Mouse (Mus musculus): Measurements from ENCODE around the gene Usp16. TPM values are rescaled to one million over a fixed set of nuclear protein-coding genes. Genes with fewer than 3 reads are reported as not detected.

Usp16 gene
- polyA plus RNA-seq, 1 experiment from 2014 or later, result 51.3 TPM

Other genes with a start within 250 kb of the Usp16 start
- gene N6amt1, start 100.5 kb upstream of the Usp16 start, polyA plus RNA-seq (2015; fragmentation: Nextera tagmentation; extraction: Ambion mirVana), result 26.5 and 28.1 TPM in 2 replicates
- 27.9 and 33.5 TPM in 2 replicates for gene Ltn1, start 22.1 kb upstream of the Usp16 start, polyA plus RNA-seq (2015; fragmentation: Nextera tagmentation; extraction: Ambion mirVana)
- 13.0 and 14.4 TPM in 2 replicates for gene Rwdd2b, start 14.1 kb upstream of the Usp16 start, polyA plus RNA-seq (2015; fragmentation: Nextera tagmentation; extraction: Ambion mirVana)
- 462 and 493 TPM in 2 replicates for gene Cct8, start 41.2 kb downstream of the Usp16 start, polyA plus RNA-seq (2015; fragmentation: Nextera tagmentation; extraction: Ambion mirVana)
- 1.3 and 1.7 TPM in 2 replicates for gene Map3k7cl, start 98.6 kb downstream of the Usp16 start, polyA plus RNA-seq (2015; fragmentation: Nextera tagmentation; extraction: Ambion mirVana)
- gene Bach1, start 244.2 kb downstream of the Usp16 start, polyA plus RNA-seq (2015; fragmentation: Nextera tagmentation; extraction: Ambion mirVana), result 12.0 and 12.5 TPM in 2 replicates

Data from kidney, embryonic 16.5 days (tissue).